Mouse (Mus musculus) adrenal gland, adult 2 months (tissue): ENCODE data around the gene Abcc9. TPM values are rescaled to one million over a fixed set of nuclear protein-coding genes. Genes with fewer than 3 reads are reported as not detected.

Experiments used
- DNase-seq: peaks from one replicate; pipeline ENCODE4 v3.0.0; 2021
- long read RNA-seq: library from polyadenylated mRNA; stranded (forward); transcript quantifications from one replicate; pipeline ENCODE4 v2.0.0, GENCODE M21; 2021
- polyA plus RNA-seq: library from polyadenylated mRNA; depleted of rRNA; stranded (reverse); fragments of >200 nt; gene quantifications from 2 replicates; pipeline ENCODE4 v1.2.3, GENCODE M21; 2012; rRNA removed
- total RNA-seq, 2 experiments: library from RNA; stranded (reverse); gene quantifications; 2 replicates each; pipeline ENCODE4 v1.2.3; 2021

Gene Abcc9
- 10 to 100 TPM; 13.7 to 17.3 TPM for total RNA-seq
- polyA plus RNA-seq = 1.9 and 3.1 TPM in 2 replicates
- long read RNA-seq = 0 reads

DNA sequence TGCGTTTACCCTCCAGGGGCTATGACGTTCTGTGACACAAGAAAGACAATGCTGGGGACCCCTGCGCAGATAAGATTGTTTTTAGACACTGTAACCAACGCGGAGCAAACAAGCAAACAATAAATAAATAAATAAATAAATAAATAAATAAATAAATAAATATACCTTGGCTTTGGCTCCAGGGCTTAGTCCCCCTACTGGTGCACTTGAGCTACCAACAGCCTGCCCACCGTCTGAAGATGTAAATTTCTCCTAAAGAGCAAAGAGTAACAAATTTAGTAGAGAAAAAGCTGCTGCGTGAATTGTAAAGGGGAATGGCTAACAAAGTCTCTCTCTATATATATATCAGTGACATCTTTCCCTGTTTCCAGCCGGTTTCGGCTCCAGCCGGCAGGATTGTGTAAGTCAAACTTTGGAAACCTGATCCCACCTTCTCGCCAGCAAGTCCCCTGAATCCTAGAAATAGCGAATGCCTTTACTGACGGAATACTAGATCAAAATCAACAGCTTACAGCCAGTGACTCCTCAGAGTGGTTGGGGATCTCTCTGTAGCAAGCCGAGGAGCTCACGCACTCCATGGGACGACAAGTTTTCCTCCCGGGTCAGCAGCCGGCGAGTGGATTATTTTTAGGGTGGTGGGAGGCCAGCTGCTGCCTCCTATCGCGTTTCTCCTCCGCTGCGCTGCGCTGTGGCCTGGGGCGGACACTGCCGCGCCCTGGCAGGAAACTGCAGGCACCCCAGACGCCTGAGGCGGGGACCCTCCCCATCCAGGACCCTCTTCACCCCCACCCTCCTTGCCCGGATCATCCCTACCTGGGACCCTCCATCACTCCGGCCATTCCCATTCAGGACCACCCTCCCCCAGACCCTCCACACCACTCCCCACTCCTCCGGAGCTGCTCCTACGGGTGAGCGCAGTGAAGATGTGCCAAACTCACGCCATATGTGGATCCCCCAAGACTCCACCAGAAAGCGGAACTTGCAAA is at the start of gene Abcc9:
Abcc9 (minus strand) TSS at position 664 of the 986 bp plus-strand sequence.
- DNase-seq = peak; percentile 22

DNA sequence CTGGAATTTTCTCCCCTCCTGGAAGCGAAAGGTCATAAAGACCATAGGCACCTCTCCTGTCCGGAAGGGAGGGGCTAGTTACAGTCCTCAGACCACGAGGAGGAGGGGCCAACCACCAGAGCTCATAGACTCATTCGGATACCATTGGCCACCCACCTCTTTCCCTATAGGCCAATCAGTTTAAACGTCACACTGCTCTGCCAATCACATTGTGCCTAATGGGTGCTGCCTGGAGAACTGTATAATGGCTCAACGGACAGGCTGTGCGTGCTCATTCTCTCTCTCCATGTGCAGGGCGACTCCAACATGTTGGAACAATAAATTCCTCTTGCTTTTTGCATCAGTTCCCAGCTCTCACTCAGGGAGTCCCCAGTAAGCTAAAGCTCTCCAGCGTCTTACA is 49.2 kb upstream of the Abcc9 start:
- no peak for DNase-seq

DNA sequence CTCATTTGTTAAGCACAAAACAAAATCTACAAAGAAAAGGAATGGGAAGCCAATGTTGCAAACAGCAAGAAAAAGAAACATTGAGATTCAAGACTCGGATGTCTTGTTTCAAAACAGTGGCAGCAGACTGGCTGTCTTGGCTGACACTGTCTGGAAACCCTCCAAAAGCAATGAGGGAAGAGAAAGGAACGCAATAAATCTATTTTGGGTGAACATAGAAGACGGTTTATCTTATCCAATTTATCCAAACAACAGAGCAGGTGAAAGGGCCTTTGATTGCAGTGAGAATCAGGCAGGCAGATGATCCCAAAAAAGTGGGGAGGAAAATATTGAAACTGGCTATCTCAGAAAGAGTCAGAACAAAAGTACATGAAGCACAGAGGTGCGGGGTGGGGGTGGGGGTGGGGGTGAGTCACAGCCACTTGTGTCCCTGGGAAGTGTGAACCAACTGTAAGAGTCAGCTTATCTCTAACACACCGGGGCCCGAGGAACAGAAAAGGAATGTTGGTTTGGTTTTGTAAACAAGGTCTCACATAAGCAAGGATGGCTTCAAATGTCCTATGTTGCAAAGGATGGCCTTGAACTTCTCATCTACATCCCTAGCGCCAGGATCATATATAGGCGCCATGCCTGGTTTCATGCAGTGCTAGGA is 46.1 kb upstream of the Abcc9 start:
- DNase-seq = peak; percentile 43

DNA sequence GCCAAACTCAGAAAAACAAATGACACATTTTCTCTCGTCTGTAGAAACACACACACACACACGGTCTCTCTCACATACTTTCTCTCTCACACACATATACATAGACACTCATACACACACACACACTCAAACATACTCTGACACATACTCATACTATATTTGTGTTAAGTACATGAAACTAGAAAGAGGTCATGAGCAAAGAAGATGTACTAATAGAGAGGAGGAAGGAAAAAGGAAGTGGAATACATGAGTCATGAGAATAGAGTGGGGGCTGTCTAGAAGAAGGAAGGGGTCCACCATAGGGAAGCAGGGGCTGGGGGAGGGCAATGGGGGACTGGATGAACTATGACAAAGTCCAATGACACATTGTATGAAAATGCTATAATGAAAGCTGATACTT is 45.0 kb upstream of the Abcc9 start:
- DNase-seq = no peak

DNA sequence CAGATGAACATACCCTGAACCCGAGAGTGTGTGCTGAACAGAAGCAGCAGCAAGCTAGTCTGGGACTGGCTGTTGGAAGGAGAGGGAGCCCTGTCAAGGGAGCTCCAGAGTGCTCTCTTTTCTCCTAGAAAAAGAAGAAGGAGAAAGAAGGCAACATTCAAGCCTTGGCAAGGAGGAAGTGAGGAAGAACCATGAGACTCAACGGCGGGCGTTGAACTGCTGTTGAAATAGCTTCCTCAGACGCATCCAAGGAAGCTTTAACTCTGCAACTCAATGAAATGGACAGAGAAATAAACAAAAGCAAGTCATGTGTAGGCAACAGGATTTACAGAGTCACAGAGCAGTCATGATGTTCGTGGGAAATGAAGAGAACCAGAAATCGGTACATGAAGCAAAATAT is 44.6 kb upstream of the Abcc9 start:
- no peak for DNase-seq

DNA sequence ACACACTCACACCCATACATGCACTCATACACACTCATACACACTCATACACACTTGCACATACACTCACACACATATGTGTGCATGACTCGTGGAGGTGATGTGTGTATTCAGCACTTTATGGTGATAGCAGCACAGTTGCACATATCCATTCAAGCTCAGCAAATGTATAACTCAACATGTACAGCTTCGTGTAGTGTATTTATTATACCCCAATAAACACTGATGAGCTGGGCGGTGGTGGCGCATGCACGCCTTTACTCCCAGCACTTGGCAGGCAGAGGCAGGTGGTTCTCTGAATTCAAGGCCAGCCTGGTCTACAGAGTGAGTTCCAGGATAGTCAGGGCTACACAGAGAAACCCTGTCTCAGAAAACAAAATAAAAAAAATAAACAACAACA is 43.4 kb upstream of the Abcc9 start:
- DNase-seq = no peak

DNA sequence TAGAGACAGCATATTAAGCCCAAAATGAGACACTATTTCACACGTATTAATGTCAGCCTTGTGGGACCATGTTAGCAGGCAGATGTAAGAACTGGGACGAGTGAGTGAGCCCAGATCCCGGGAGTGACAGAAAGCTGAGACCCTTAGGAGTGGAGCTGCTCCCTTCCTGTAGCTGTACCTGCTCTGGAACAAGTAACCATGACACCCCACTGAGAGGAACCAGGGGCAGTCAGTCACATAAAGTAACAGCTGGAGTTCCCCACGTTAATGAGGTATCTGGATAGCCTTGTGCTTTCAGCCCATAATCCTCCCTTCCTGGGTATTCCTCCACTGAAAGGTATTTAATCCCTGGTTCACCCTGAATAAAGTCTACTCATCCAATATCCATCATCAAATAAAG is 41.1 kb upstream of the Abcc9 start:
- DNase-seq = no peak

DNA sequence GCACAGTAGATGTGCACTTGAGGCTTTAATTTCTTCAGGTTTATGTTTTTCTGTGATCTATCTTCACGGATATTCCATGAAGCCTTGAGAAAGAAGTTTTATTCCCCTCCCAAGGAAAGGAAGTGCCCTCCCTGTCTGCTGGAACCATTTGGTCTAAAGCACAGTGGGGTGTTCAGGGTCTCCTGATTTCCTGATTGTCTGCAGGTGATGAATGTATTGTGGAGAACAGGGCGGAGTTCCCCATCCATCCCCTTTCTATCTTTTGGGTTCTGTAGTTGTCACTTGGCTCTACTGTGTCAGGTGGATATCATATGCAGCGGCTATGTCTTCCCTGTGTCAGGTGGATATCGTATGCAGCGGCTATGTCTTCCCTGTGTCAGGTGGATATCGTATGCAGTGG is 39.6 kb upstream of the Abcc9 start:
- no peak for DNase-seq

DNA sequence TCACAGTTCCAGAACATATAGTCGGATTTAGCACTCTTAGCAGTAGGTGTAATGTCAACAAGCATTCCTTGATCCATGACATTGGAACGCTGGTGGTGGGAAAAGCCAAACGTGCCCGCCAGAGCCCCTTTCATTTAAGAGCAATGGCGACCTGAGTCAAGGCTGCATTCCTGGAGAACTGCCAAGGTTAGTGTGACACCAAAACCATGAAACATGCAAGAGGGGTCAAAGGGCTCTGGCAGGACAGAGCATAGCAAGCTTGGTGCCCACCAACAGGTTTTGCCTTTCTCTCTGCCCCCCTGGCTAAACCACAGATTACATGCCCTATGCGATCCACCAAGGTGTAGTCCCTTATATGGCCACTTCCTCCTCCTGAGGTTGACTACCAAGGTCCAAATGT is 36.5 kb upstream of the Abcc9 start:
- no peak for DNase-seq

DNA sequence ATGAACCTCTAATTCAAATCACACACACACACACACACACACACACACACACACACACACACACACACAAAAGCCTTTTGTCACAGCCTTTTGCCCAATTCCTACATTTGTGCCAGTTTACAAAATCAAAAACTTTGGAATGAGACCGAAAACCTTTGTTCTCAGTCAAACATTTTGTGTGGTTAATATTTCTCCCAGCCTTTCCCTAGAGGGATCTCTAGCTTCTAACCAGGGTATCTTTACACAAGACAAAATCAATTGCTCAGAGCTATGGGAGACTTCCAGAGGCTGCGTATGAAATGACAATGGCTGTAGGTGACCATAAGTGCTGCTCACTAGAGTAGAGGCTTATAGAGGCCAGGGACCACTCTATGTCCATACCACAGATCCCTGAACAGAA is 36.1 kb upstream of the Abcc9 start:
- no peak for DNase-seq

DNA sequence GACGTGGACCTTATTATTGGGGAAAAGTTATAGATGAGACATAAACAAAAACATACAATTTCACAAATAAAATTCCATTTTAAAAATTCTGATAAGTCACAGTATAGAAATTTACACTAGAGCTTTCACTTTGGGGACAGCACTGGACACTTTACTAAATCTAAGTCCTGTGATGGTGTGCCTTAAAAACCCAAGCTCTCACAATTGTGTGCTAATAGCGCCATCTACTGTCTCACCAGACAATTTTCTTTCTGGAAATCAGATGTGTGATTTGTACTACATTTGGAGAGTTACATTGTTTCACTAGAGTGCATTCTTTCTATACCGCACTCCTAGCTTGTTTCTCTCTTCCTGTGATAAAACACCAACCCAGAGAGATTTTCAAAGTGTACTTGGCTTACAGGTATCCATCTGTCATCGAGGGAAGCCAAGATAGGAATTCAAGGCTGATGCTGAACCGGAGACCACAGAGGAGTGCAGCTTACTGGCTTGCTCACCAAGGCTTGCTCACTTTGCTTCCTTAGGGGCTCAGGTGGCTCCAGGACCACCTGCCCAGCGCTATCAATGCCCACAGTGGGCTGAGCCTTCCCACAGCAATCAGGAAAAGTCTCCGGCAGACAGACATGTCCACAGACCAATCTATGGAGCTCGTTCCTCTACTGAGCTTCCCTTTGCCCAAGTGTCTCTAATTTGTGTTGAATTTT is 33.3 kb upstream of the Abcc9 start:
- peak; percentile 37 for DNase-seq

DNA sequence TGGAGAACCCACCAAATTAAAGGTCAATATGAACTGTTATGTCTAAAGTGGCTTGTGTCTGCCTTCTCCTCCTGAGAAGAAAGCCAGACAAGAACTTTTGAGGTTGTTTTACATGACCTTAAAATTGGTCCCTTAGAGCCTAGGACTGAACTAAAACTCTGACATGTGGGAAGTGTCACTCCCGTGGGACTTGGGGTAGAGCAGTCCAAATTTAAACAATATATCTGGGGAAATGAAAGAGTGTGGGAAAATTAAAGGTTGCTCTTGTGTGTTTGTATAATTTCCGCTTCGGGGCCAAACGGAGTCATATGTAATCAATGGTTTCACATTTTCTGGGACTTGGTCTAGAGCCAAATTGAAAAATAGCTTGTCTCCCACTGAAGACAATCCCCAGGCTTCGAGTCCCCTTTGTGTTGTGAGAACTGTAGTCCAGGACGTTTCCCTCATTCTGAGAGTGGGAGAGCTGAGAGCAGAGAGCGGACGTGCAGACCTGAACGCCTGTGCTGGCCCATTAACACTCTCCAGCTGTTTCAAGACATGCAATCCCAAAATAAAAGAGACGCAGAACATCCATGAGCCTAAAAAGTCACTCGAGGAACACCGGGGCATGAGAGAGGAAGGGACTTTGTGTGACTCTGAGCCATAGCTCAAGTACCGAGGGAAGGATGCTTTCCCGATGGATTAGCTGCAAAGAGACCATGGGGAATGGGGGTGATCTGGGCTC is 30.6 kb upstream of the Abcc9 start:
- DNase-seq = no peak

DNA sequence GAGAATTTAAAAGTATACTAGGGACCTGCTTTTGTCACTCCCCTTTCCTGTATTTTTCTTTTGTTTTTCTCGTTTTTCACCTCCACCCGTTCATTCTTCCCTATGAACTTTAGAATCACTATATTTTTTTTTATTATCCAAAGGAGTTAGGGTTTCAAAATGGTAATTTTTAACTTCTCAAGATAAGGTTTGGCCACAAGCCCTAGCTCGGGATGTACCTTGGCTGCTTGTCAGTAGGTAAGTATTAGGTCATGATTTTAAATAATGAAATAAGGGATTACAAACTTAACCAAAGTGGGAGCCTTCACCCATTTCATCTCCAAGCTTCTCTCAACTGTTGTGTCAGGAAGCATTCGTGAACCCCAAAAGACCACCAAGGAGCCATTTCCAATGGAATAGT is 23.9 kb upstream of the Abcc9 start:
- no peak for DNase-seq

DNA sequence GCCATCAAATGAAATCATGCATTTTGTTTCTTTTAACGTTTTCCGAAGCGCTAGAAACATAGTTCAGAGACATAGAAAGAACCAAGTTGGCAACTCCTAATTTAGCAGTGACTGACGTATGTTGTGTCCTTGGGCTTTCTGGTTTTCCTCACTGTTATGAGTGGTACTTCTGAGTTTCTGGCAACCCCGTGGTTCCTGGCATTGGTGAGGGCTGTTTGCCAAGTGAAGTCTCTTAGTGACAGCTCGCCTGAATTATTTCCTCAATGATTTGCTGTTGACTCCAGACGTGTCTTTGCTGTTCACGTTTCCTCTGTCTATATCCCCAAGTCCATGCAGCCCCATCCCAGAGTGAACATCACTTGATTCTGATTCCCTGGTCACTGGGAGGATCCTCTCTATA is 19.6 kb upstream of the Abcc9 start:
- DNase-seq = peak; percentile 76

DNA sequence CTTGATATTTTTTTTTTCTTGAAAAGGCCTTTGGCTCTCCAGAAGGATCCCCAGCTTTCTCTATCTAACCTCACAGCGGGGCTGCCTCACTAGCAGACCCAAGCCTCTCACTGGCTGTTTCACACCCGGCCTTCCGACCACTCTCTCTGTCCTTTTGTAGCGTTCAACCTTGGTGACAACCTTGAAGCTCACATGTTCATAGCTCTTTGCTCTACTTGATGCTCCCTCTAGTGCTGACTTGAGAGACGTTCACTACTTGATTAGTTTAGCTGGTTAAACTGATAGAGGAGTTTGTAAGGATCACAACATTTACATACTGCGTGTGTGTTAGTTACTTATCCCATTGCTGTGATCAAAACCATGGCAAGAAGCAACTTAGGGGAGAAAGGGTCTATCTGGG is 18.5 kb upstream of the Abcc9 start:
- no peak for DNase-seq

DNA sequence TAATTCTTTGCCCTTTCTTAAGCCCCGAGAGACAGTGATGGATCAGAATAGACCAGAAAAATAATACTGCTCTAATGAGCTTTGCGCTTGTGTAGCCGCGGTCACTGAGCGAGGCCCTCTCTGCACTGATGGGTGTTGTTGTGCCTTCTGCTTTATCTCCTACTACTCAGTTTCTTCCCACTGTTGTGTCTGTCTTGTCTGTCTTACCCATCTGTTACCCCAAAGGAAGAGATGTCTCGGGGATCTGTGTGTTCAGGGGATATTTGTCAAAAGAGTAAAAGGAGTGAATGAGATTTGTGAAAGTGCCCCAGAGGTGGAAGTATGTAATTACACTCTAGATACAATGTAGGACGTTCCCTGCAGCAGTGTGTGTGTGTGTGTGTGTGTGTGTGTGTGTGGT is 16.1 kb upstream of the Abcc9 start:
- DNase-seq = no peak

DNA sequence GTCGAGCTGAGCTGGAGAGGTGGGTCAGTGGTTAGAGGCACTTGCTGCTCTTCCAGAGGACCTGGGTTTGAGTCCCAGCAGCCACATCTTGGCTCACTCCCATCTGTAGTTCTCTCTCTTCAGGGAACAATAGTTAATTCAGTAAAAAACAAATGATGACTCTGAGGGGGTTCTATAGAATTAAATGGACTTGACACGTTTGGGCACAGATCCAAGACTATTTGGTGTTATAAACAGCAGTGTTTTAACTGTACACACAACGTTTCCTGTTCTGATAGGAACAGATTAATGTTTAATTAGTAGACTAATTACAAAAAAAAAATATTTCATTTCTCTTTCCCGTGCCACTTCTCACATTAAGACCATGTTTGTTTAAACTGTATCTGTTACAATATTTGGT is 15.1 kb upstream of the Abcc9 start:
- no peak for DNase-seq

DNA sequence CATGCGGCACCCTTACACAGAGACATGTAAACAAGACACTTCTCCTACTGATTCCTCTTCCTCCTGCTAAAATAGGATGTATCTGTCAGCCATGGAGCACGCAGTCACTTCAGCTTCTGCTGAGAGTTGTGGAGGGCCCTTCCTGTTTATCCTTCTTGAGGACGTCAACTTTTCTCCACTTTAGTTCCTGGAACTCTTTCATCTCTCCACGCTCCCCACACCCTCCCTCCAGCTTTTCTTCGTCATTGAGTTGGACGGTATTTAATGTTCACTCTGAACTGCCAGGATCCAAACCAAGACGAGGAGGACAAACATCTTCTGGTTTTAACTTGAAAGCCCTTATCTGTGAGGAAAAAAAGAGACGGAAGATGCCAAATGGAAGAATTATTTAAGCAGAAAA is 12.9 kb upstream of the Abcc9 start:
- DNase-seq = no peak

DNA sequence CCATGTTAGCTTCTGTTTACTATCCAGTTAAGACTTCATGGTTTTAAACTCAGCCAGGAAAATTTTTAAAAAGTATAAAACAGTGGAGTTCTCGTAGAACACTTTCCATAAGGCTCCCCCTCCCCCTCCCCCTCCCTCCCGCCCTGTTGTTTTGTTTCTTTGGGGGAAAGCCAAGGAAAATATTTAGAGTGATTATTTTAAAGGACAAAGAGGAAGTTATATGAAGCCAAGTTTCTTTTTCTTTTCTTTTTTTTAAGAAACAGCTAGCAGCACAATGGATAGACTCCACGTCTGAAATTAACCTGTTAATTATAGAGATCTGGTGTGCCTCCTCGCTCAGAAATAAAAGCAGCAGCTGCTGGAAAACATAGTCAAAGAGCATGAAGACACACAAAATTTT is 9.0 kb upstream of the Abcc9 start:
- no peak for DNase-seq

DNA sequence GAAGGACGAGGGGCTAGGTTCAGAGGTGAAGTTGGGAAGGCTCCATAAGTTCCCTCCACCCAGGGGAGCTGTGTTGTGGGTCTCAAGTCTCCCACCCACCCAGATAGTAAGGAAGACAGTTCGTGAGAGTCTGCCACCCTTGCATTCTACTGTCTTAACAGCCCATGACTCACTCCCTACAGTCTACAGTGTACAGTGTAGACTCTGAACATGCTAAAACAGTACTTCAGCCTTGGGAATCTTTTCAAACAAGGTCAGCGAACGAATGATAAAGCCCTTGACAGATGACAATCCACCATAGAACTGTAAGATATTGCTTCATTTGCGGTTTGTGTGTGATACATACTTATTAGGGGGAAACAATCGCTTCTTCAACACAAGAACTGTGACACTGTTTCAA is 8.6 kb upstream of the Abcc9 start:
- DNase-seq = peak; percentile 34

DNA sequence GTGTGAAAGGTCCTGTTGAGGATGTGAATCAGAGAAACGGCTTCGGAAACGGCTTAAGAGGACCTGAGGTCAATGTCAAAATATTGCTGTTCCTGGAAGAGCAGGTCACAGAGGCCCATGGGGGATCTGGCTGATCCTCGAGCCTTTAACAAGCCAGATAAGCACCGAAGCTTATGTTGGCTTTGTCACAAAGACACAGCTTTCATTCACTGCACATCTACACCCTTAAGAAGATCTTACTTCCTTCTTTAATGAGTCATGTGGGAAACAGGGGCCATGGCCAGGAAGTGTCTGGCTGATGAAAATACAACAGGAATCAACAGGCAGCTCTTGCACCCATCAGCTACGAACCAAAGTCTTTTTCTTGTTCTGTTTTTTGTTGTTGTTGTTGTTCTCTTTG is 6.3 kb upstream of the Abcc9 start:
- DNase-seq = no peak

DNA sequence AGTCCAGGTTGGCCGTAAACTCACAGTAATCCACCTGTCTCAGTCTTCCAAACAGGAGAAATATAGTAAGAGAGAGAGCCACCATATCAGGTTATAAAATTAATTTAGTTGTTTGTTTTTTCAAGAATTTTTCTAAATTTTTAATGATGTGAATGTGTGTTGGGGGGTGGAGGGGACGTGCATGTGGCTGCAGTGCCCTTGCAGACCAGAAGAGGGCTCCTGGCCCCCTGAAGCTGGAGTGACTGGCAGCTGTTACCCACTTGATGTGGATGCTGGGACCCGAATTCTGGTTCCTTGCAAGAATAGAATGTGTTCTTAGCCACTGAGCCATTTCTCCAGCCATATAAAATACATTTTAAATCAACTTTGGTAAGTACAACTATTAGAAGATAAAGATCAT is 4.6 kb upstream of the Abcc9 start:
- no peak for DNase-seq
